Mouse (Mus musculus) neural tube, embryonic 14.5 days (tissue): ENCODE data around the gene Gm49416. TPM values are rescaled to one million over a fixed set of nuclear protein-coding genes. Genes with fewer than 3 reads are reported as not detected.
A peak's percentile ranks its signal among the peaks of the same experiment; 100 is the strongest.

Experiments used
- ATAC-seq: fragments of 200-750 bp; cut with Nextera tagmentation; 2 replicates; pipeline ENCODE4 v1.8.0; 2017; ENCODE audit warnings: low read depth, mild to moderate bottlenecking, moderate TSS enrichment, moderate library complexity
- H3K27ac ChIP-seq: fragments of 300-500 bp; sonication (generic); 2 replicates; pipeline ENCODE4 v1.5.1; 2014; ENCODE audit warnings: low read depth, mild to moderate bottlenecking, control low read depth, low read length, moderate library complexity, mixed read lengths
- H3K27me3 ChIP-seq: fragments of 300-500 bp; sonication (generic); 2 replicates; pipeline ENCODE4 v1.6.1; 2014; ENCODE audit warnings: low read length; ENCODE audit not compliant: control insufficient read depth, insufficient read depth
- H3K36me3 ChIP-seq: fragments of 300-500 bp; sonication (generic); 2 replicates; pipeline ENCODE4 v1.6.1; 2014; ENCODE audit warnings: low read length, mixed read lengths; ENCODE audit not compliant: control insufficient read depth, insufficient read depth
- H3K4me1 ChIP-seq: fragments of 300-500 bp; sonication (generic); 2 replicates; pipeline ENCODE4 v1.6.1; 2014; ENCODE audit warnings: low read length; ENCODE audit not compliant: control insufficient read depth, insufficient read depth
- H3K4me2 ChIP-seq: fragments of 300-500 bp; sonication (generic); 2 replicates; pipeline ENCODE4 v1.6.1; 2014; ENCODE audit warnings: mild to moderate bottlenecking, low read depth, low read length, control low read depth
- H3K4me3 ChIP-seq: fragments of 300-500 bp; sonication (generic); 2 replicates; pipeline ENCODE4 v1.5.1; 2014; ENCODE audit warnings: low read depth, low read length, control low read depth, mixed read lengths
- H3K9ac ChIP-seq: fragments of 300-500 bp; sonication (generic); replicated peaks from 2 replicates; pipeline ENCODE4 v1.6.1; 2014; ENCODE audit warnings: low read depth, mild to moderate bottlenecking, control low read depth, low read length, mixed read lengths
- H3K9me3 ChIP-seq: fragments of 300-500 bp; sonication (generic); 2 replicates; pipeline ENCODE4 v1.6.1; 2016; ENCODE audit warnings: low read length; ENCODE audit not compliant: control insufficient read depth
- WGBS: fragments of 180-500 bp; shearing (Covaris S2); extraction: QIAGEN DNeasy Blood & Tissue Kit; methylation state at CpG from one replicate; pipeline ENCODE4 v1.1.7; 2014; 5-methylcytosine and 5-hydroxymethylcytosine counted together
- polyA plus RNA-seq: library from polyadenylated mRNA; unstranded; fragments of >200 nt; fragmentation: Nextera tagmentation; extraction: Ambion mirVana; gene quantifications from 2 replicates; pipeline ENCODE4 v1.2.1, GENCODE M21; 2014

The Gm49416 gene
- polyA plus RNA-seq, 1 experiment from 2014 or later, result not detected

DNA sequence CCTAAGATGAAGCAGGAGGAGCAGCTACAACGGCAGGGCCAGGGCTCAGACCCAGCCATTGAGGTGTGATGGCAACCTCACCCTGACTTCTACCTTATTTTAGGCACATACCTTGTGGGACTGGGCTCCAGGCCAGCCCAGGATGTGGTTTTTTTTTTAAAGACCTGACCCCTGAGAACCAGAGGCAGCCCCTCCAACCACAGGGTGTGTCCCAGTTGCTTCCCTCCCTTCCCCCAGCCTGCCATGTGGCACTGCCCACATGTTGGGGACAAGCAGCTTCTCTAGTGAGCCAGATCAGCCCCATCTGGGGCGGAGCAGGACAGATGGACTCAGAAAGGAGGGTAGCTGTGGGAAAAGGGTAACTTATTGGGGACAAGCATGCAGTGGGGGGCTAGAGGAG, 38.0 kb downstream of the Gm49416 start:
- no peak overlapping the region for H3K4me3 ChIP-seq
- H3K36me3 ChIP-seq, result peaks cover 9% of the 10 kb centered on the region; the same call in 1 of the 2 replicates
- no peaks in the 10 kb centered on the region for H3K9me3 ChIP-seq
- H3K9ac ChIP-seq, result no peak overlapping the region
- H3K27ac ChIP-seq, result no peak overlapping the region
- 95% methylated on average over 2 of the region's 2 CpGs for WGBS
- H3K4me1 ChIP-seq, result peaks cover 5% of the 10 kb centered on the region; the same call in 1 of the 2 replicates
- no peaks in the 10 kb centered on the region for H3K27me3 ChIP-seq
- no peak for ATAC-seq
- H3K4me2 ChIP-seq, result no peak overlapping the region

DNA sequence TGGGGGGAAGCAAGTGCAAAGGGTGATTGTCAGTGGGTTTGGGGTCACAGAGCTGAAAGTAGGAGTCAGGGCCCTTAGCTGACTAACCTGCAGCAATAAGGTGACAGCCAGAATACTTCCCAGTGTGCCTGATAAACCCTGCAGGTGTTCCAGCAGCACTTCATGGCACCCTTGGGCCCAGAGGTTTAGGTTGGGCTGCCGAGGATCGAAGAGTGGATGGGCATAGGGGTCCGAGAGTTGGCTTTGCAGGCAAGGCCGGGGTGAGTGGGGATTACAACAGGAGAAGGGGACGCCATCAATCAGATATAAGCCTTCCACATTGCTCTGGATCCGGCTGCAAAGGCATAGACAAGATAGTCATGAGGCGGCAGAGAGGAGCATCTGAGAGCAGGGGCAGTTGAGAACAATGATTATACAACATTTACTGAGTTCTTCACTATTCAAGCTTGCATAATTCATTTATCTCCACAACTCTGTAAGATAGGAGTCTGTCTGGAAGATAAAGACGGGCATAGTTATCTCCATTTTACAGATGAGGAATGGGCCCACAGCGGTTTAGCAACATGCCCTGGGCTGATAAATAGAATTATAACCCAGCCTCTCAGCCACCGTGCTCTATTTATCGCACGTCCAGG, 39.3 kb downstream of the Gm49416 start:
- Histone ChIP-seq H3K9me3 (no peaks in the 10 kb centered on the region), H3K27ac (no peak overlapping the region), H3K36me3 (peaks cover 8% of the 10 kb centered on the region; the same call in 1 of the 2 replicates), H3K4me1 (0 out of 2 replicates have a peak, but pooled peaks cover 3% of the 10 kb centered on the region), H3K4me3 (no peak overlapping the region), H3K9ac (no peak overlapping the region), H3K27me3 (no peaks in the 10 kb centered on the region), H3K4me2 (no peak overlapping the region)
- 91% methylated on average over 12 of the region's 12 CpGs for WGBS
- ATAC-seq, result no peak

DNA sequence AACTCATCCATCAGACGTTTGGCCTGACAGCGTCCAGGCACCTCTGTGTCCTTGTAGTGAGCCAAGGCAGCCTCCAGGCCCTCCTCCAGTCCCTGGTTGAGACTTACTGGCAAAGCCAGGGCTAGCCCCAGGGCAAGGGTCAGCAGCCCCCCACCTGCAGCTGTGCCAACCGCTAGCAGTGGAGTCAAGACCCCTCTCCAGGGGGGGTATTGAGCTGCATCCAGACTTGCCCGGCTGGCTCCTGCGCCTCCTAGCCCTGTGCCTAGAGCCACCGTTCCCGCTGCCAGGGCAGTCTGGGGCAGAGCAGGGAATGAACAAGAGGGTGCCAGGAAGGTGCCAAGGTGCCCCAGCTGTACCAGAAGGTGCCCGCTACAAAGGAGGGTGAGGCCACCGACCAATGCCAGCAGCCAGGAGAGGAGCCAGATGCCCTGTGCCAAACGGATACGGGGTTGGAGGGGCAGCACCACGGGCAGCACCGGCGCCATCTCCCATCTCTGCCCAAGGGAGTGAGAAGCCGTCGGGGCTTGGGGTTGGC, 40.0 kb downstream of the Gm49416 start:
- H3K9ac ChIP-seq, result peak overlapping the region; percentile 21; the same call in 1 of the 2 replicates
- WGBS, result 19% methylated on average over 16 of the region's 16 CpGs
- H3K4me2 ChIP-seq, result peak overlapping the region; percentile 64
- H3K27ac ChIP-seq, result no peak overlapping the region
- peaks cover 8% of the 10 kb centered on the region; the same call in 1 of the 2 replicates for H3K36me3 ChIP-seq
- peak; percentile 23; the same call in 1 of the 2 replicates for ATAC-seq
- no peaks in the 10 kb centered on the region for H3K27me3 ChIP-seq
- no peaks in the 10 kb centered on the region for H3K9me3 ChIP-seq
- H3K4me3 ChIP-seq, result peak overlapping the region; percentile 48
- H3K4me1 ChIP-seq, result 0 out of 2 replicates have a peak, but pooled peaks cover 3% of the 10 kb centered on the region

DNA sequence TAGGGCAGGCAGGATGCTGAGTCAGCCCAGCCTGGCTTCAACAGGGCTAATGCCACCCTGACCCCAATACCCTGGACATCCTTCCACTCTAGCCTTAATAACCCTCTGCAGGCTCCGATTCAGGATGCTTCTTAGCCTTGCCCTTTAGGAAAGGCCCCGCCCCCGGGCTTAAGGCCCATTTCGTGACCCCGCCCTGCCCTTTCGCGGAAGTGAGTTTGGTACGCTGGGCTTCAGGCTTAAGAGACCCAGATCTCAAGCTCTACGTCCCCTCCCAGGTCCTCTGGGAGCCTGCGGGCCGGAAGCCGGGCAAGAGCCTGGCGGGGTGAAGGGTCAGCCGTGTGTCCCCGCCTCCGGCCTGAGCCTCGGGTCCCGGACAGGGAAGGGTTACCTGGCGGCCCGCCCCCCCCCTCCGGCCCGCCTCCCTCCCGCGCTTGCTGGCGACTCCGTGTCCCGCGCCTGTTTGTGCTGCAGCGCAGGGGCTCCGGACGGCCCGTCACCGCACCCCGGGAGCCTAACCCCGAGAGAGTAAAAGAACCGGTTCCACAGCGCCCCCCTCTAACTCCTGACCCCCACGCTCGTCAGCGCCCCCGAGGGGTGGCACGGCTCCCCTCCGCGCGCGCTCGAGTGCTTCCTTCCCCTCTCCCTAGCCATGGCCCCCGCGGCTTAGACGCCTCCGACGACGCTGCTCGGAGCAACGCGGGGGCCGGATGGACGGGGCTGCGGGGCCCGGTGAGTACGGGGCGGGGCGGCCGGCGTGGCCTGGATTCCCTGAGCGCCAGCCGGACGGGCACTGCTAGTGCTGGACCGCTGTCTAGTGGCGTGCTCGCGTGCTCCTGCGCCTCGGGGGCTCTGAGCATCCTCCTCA, 40.7 kb downstream of the Gm49416 start, which contains the start of the genes Rom1 and Eml3:
Gene Rom1 (minus strand): TSS at position 133 of the 865 bp plus-strand sequence.
Gene Eml3 (plus strand): TSS at position 329 of the 865 bp plus-strand sequence.
- ATAC-seq, result peak; percentile 50
- H3K4me3 ChIP-seq, result peak within 1 kb of the TSS; percentile 48
- no peaks in the 10 kb centered on the region for H3K9me3 ChIP-seq
- 1% methylated on average over 67 of the region's 74 CpGs for WGBS
- H3K36me3 ChIP-seq, result peaks cover 8% of the 10 kb centered on the region; the same call in 1 of the 2 replicates
- no peak within 1 kb of the TSS for H3K27ac ChIP-seq
- H3K4me1 ChIP-seq, result 0 out of 2 replicates have a peak, but pooled peaks cover 3% of the 10 kb centered on the region
- H3K4me2 ChIP-seq, result peak within 1 kb of the TSS; percentile 64
- peak within 1 kb of the TSS; percentile 58 for H3K9ac ChIP-seq
- H3K27me3 ChIP-seq, result no peaks in the 10 kb centered on the region

DNA sequence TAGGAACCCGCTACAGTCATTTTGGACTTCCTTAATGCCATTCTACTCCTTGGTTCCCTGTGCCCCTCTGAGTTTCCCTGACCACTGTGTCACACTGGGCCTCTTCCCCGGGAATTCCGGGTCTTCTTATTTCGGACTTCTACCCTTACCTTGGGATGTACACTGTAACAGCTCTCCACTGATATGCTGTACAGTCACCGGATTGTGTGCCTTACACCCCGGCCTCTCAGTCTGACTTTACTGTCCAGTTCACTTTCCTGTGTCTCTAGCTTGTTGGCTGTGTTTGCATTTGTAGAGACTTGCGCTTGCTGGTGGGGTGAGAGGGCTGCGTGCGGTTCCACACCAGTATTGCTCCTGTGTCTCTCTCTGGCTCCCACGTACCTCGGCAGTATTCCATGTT, 41.4 kb downstream of the Gm49416 start:
- no peaks in the 10 kb centered on the region for H3K9me3 ChIP-seq
- peak overlapping the region; percentile 64 for H3K4me2 ChIP-seq
- H3K36me3 ChIP-seq, result peaks cover 8% of the 10 kb centered on the region; the same call in 1 of the 2 replicates
- WGBS, result 11% methylated on average over 11 of the region's 11 CpGs
- ATAC-seq, result no peak
- no peaks in the 10 kb centered on the region for H3K27me3 ChIP-seq
- 0 out of 2 replicates have a peak, but pooled peaks cover 3% of the 10 kb centered on the region for H3K4me1 ChIP-seq
- H3K9ac ChIP-seq, result peak overlapping the region; percentile 58
- H3K4me3 ChIP-seq, result peak overlapping the region; percentile 48
- H3K27ac ChIP-seq, result no peak overlapping the region

DNA sequence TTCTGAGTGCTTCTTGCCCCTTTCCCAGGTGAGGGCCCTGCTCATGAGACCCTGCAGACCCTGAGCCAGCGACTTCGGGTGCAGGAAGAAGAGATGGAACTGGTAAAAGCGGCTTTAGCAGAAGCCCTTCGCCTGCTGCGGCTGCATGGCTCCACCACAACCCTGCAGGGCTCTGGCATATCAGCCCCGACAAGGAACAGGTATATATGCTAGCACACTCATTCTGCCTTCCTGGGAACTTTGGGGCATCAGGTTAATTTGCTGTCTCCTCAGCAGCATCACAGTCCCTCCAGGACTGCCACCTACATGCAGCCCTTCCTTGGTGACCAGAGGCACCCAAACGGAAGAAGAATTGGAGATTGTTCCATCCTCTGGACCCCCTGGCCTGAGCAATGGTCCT, 42.0 kb downstream of the Gm49416 start:
- 0 out of 2 replicates have a peak, but pooled peaks cover 3% of the 10 kb centered on the region for H3K4me1 ChIP-seq
- H3K36me3 ChIP-seq, result peaks cover 8% of the 10 kb centered on the region; the same call in 1 of the 2 replicates
- no peaks in the 10 kb centered on the region for H3K27me3 ChIP-seq
- no peak overlapping the region for H3K9ac ChIP-seq
- WGBS, result 88% methylated on average over 7 of the region's 7 CpGs
- H3K4me3 ChIP-seq, result no peak overlapping the region
- H3K27ac ChIP-seq, result no peak overlapping the region
- ATAC-seq, result no peak
- H3K9me3 ChIP-seq, result no peaks in the 10 kb centered on the region
- H3K4me2 ChIP-seq, result no peak overlapping the region; the same call in 1 of the 2 replicates

DNA sequence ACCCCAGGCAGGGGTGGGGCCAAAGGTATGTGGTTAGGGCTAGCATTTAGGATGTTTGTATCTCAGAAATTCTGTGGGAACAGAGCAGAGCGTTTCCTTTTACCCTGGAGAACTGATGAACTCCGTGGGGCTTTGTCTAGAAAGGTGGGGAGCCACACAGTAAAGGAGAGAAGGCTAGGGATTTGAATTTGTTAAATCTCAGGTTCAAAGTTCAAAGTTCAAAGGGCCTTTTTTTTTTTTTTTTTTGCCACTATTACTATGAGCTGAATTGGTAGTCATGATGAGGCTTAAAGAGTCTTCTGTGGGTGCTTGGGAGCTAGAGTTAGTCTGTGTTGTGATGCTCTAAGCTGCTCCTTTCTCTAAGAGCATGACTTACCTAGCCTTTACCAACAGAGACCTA, 48.0 kb downstream of the Gm49416 start:
- Histone ChIP-seq H3K9ac (no peak overlapping the region), H3K36me3 (no peaks in the 10 kb centered on the region), H3K4me1 (peaks cover 6% of the 10 kb centered on the region), H3K4me2 (no peak overlapping the region), H3K9me3 (no peaks in the 10 kb centered on the region), H3K27me3 (no peaks in the 10 kb centered on the region), H3K27ac (no peak overlapping the region), H3K4me3 (no peak overlapping the region)
- no peak for ATAC-seq
- WGBS, result 85% methylated on average over 2 of the region's 2 CpGs

DNA sequence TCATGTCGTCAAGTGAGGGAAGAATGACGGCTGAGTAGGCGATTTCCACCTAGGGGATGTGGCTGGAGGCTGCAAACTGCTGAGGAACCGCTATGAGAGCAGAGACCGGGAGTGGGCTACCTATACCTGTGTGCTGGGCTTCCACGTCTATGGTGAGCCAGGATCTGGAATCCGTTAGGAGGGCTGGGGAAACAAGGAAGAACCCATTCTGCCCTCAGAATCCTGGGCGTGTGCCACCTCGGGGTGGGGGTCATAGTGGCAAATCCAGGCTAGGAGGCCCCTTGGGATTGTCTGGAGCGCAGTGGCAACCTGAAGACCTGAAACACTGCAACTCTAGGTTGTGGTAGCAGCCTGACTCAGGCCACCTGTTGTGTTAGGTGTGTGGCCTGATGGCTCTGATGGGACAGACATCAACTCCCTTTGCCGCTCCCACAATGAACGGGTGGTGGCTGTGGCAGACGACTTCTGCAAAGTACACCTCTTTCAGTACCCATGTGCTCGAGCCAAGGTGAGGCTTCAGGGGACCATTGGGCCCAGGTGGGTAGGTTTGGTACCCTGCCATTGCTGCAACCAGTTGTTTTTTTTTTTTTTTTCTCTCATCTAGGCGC, 51.9 kb downstream of the Gm49416 start:
- H3K27me3 ChIP-seq, result no peaks in the 10 kb centered on the region
- H3K4me3 ChIP-seq, result peak overlapping the region; percentile 95
- H3K27ac ChIP-seq, result no peak overlapping the region
- peaks cover 20% of the 10 kb centered on the region for H3K4me1 ChIP-seq
- H3K9me3 ChIP-seq, result no peaks in the 10 kb centered on the region
- WGBS, result 75% methylated on average over 15 of the region's 15 CpGs
- no peak for ATAC-seq
- peak overlapping the region; percentile 95; the same call in 1 of the 2 replicates for H3K9ac ChIP-seq
- H3K36me3 ChIP-seq, result peaks cover 7% of the 10 kb centered on the region
- peak overlapping the region; percentile 65; the same call in 1 of the 2 replicates for H3K4me2 ChIP-seq
